Mouse (Mus musculus): ENCODE measurements around the gene Rabep1.

The Rabep1 gene

GRCm38 (mm10) chr11:70844559-70845456 lies at the start of gene Rabep1:
Rabep1 (plus strand) TSS chr11:70844778.
- peak; percentile 97 for DNase-seq

- DNase-seq, result no peak
Measured at GRCm38 (mm10) chr11:70802208-70802864, 42.2 kb upstream of the Rabep1 start.

GRCm38 (mm10) chr11:70802865-70803261 lies 41.7 kb upstream of the Rabep1 start:
- no peak for DNase-seq

GRCm38 (mm10) chr11:70803711-70804200 lies 40.8 kb upstream of the Rabep1 start:
- no peak for DNase-seq

- DNase-seq, result no peak
Measured at GRCm38 (mm10) chr11:70804395-70804794, 40.2 kb upstream of the Rabep1 start.

GRCm38 (mm10) chr11:70805641-70806175 lies 38.9 kb upstream of the Rabep1 start:
- no peak for DNase-seq

GRCm38 (mm10) chr11:70806697-70807096 lies 37.9 kb upstream of the Rabep1 start:
- no peak for DNase-seq

- DNase-seq, result no peak
Measured at GRCm38 (mm10) chr11:70807630-70808029, 36.9 kb upstream of the Rabep1 start.

GRCm38 (mm10) chr11:70808101-70808500 lies 36.5 kb upstream of the Rabep1 start:
- DNase-seq, result no peak

GRCm38 (mm10) chr11:70809011-70809410 lies 35.6 kb upstream of the Rabep1 start:
- no peak for DNase-seq

GRCm38 (mm10) chr11:70811041-70811440 lies 33.5 kb upstream of the Rabep1 start:
- no peak for DNase-seq

GRCm38 (mm10) chr11:70811471-70812240 lies 32.9 kb upstream of the Rabep1 start:
- DNase-seq, result no peak

GRCm38 (mm10) chr11:70812365-70812764 lies 32.2 kb upstream of the Rabep1 start, which contains the start of gene Scimp:
Scimp (minus strand) TSS chr11:70812586.
- DNase-seq, result no peak

- DNase-seq, result no peak
Measured at GRCm38 (mm10) chr11:70815071-70815470, 29.5 kb upstream of the Rabep1 start.

- DNase-seq, result peak; percentile 72
Measured at GRCm38 (mm10) chr11:70815498-70816078, 29.0 kb upstream of the Rabep1 start.

GRCm38 (mm10) chr11:70816770-70817169 lies 27.8 kb upstream of the Rabep1 start:
- DNase-seq, result no peak

GRCm38 (mm10) chr11:70820120-70820519 lies 24.5 kb upstream of the Rabep1 start:
- no peak for DNase-seq

GRCm38 (mm10) chr11:70821728-70822591 lies 22.6 kb upstream of the Rabep1 start:
- peak; percentile 56 for DNase-seq

- DNase-seq, result no peak
Measured at GRCm38 (mm10) chr11:70826207-70826606, 18.4 kb upstream of the Rabep1 start.

- DNase-seq, result no peak
Measured at GRCm38 (mm10) chr11:70828975-70829615, 15.5 kb upstream of the Rabep1 start.

- DNase-seq, result no peak
Measured at GRCm38 (mm10) chr11:70831201-70831600, 13.4 kb upstream of the Rabep1 start.
